Comparison of ENCODE assay signal across 13 mouse cellular contexts in the genomic region with DNA sequence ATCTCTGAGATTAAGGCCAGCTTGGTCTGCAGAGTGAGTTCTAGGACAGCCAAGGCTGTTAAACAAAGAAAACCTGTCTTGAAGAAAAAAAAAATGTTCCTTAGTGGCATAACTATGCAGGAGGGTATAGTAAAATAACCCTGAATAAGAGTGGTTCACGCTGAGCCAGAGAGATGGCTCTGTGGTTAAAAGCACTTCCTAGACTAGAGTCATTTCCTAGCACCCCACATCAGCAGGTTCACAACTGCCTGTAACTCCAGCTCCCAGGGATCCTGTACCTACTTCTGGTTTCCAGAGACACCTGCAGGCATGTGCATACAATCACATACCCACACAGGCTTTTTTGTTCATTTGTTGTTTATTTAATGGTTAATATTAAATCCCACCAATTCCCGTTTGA. TPM values are rescaled to one million over a fixed set of nuclear protein-coding genes. Genes with fewer than 3 reads are reported as not detected.
DNase-seq lines count a peak whose midpoint lies in the region; ATAC-seq and TF ChIP-seq lines count a peak whose summit lies in the region.
"Had no signal": no experiment of that assay in that cellular context is flagged by ENCODE, and none has a peak within 500 bp of the region (broad histone marks: within the 10 kb centered on the region; RNA-seq: fewer than 3 reads in every experiment).

No protein-coding gene starts in this region.

- no peak for TF ChIP-seq POLR2A in liver, adult 2 months (IDR thresholded peaks at IDR 0.05; ENCODE audit: extremely low read depth, insufficient read depth, low read length)

- no peak overlapping the region for H3K4me3 ChIP-seq in liver, adult 2 months (ENCODE audit: insufficient read depth, low read depth, low read length)
- no peak overlapping the region for H3K4me3 ChIP-seq in liver, embryonic 11.5 days (ENCODE audit: low read depth, low read length)
- H3K4me3 ChIP-seq in embryonic facial prominence, embryonic 13.5 days, result 0 out of 2 replicates have a peak overlapping the region, but pooled peaks have one; percentile 0
- no peak overlapping the region for H3K4me3 ChIP-seq in hindbrain, postnatal 0 days (ENCODE audit: low read length)
- H3K4me3 ChIP-seq in neural tube, embryonic 14.5 days (ENCODE audit: low read depth, low read length), result no peak overlapping the region

- H3K36me3 ChIP-seq in liver, adult 2 months (ENCODE audit: control insufficient read depth, insufficient read depth, low read length), result no peaks in the 10 kb centered on the region
- no peaks in the 10 kb centered on the region for H3K36me3 ChIP-seq in liver, embryonic 11.5 days (ENCODE audit: control insufficient read depth, insufficient read depth, low read length)
- peaks cover 3% of the 10 kb centered on the region; the same call in 1 of the 2 replicates for H3K36me3 ChIP-seq in embryonic facial prominence, embryonic 13.5 days
- no peaks in the 10 kb centered on the region for H3K36me3 ChIP-seq in hindbrain, postnatal 0 days (ENCODE audit: insufficient read depth, low read length)
- H3K36me3 ChIP-seq in neural tube, embryonic 14.5 days (ENCODE audit: control insufficient read depth, insufficient read depth, low read length), result no peaks in the 10 kb centered on the region

- H3K27ac ChIP-seq in liver, adult 2 months (replicated peaks; ENCODE audit: insufficient read depth, low read depth, low read length), result no peak overlapping the region
- H3K27ac ChIP-seq in liver, embryonic 11.5 days (ENCODE audit: low read depth, low read length), result no peak overlapping the region
- no peak overlapping the region for H3K27ac ChIP-seq in embryonic facial prominence, embryonic 13.5 days
- no peak overlapping the region for H3K27ac ChIP-seq in hindbrain, postnatal 0 days
- H3K27ac ChIP-seq in neural tube, embryonic 14.5 days (ENCODE audit: low read depth, low read length), result no peak overlapping the region

- no peak overlapping the region for H3K4me2 ChIP-seq in liver, embryonic 11.5 days
- H3K4me2 ChIP-seq in embryonic facial prominence, embryonic 13.5 days, result peak overlapping the region; percentile 28; the same call in 1 of the 2 replicates
- peak overlapping the region; percentile 79; the same call in 1 of the 2 replicates for H3K4me2 ChIP-seq in hindbrain, postnatal 0 days (ENCODE audit: low read depth, low read length)
- peak overlapping the region; percentile 16; the same call in 1 of the 2 replicates for H3K4me2 ChIP-seq in neural tube, embryonic 14.5 days (ENCODE audit: low read depth, low read length)

- no peak for TF ChIP-seq CTCF in liver, adult 2 months (IDR thresholded peaks at IDR 0.05; ENCODE audit: low read depth, low read length)
- TF ChIP-seq CTCF in hindbrain, postnatal 0 days (IDR thresholded peaks at IDR 0.05; ENCODE audit: low read depth), result no peak

- no peak for ATAC-seq in liver, embryonic 11.5 days (replicated peaks; ENCODE audit: low FRiP score)
- no peak for ATAC-seq in embryonic facial prominence, embryonic 13.5 days (ENCODE audit: insufficient number of reproducible peaks, insufficient read depth, low FRiP score, low TSS enrichment, low read depth)
- ATAC-seq in hindbrain, postnatal 0 days, result no peak
- no peak for ATAC-seq in neural tube, embryonic 14.5 days (ENCODE audit: low read depth)

- H3K79me2 ChIP-seq in liver, adult 2 months (ENCODE audit: control insufficient read depth, insufficient read depth, low read length), result no peaks in the 10 kb centered on the region

- peak; percentile 75 for DNase-seq in liver, adult 2 months (ENCODE audit: extremely low read depth, low read depth, low spot score)
- no peak for DNase-seq in liver, embryonic 11.5 days (ENCODE audit: low spot score)
- no peak for DNase-seq in hindbrain, postnatal 0 days (ENCODE audit: low spot score)
- DNase-seq in ovary, postnatal 14 days (ENCODE audit: low spot score), result no peak
- no peak for DNase-seq in kidney, adult 8-10 months
- DNase-seq: adrenal gland, adult 8-10 months; cerebellum, adult 18-20 months; kidney, adult 2 months; layer of hippocampus, postnatal 36 days; lung, adult 2 months had no signal

- no peak overlapping the region for H3K9ac ChIP-seq in liver, adult 2 months (ENCODE audit: low read depth, low read length)
- no peak overlapping the region for H3K9ac ChIP-seq in liver, embryonic 11.5 days (ENCODE audit: low read depth, low read length)
- no peak overlapping the region for H3K9ac ChIP-seq in embryonic facial prominence, embryonic 13.5 days
- H3K9ac ChIP-seq in hindbrain, postnatal 0 days (replicated peaks; ENCODE audit: low read length), result no peak overlapping the region
- H3K9ac ChIP-seq in neural tube, embryonic 14.5 days (replicated peaks; ENCODE audit: low read depth, low read length), result peak overlapping the region; percentile 32; the same call in 1 of the 2 replicates

- WGBS in liver, adult 2 months, result 12% methylated on average over 2 of the region's 2 CpGs
- 42% methylated on average over 2 of the region's 2 CpGs for WGBS in liver, embryonic 11.5 days
- WGBS in embryonic facial prominence, embryonic 13.5 days, result 61% methylated on average over 2 of the region's 2 CpGs
- WGBS in hindbrain, postnatal 0 days, result 63% methylated on average over 2 of the region's 2 CpGs
- 55% methylated on average over 2 of the region's 2 CpGs for WGBS in neural tube, embryonic 14.5 days

- peaks cover 7% of the 10 kb centered on the region; the same call in 1 of the 2 replicates for H3K4me1 ChIP-seq in liver, adult 2 months (ENCODE audit: control insufficient read depth, insufficient read depth, low read length)
- peaks cover 10% of the 10 kb centered on the region; the same call in 1 of the 2 replicates for H3K4me1 ChIP-seq in liver, embryonic 11.5 days (replicated peaks; ENCODE audit: control insufficient read depth, insufficient read depth, low read length)
- H3K4me1 ChIP-seq in embryonic facial prominence, embryonic 13.5 days, result peaks cover 24% of the 10 kb centered on the region
- peaks cover 5% of the 10 kb centered on the region; the same call in 1 of the 2 replicates for H3K4me1 ChIP-seq in hindbrain, postnatal 0 days (ENCODE audit: insufficient read depth, low read length)
- peaks cover 16% of the 10 kb centered on the region for H3K4me1 ChIP-seq in neural tube, embryonic 14.5 days (ENCODE audit: control insufficient read depth, insufficient read depth, low read length)

- no peaks in the 10 kb centered on the region for H3K27me3 ChIP-seq in liver, adult 2 months (ENCODE audit: control insufficient read depth, insufficient read depth, low read length)
- H3K27me3 ChIP-seq in liver, embryonic 11.5 days (replicated peaks; ENCODE audit: control insufficient read depth, insufficient read depth, low read length), result no peaks in the 10 kb centered on the region
- H3K27me3 ChIP-seq in embryonic facial prominence, embryonic 13.5 days, result no peaks in the 10 kb centered on the region
- H3K27me3 ChIP-seq in hindbrain, postnatal 0 days (ENCODE audit: insufficient read depth, low read length), result no peaks in the 10 kb centered on the region
- no peaks in the 10 kb centered on the region for H3K27me3 ChIP-seq in neural tube, embryonic 14.5 days (ENCODE audit: control insufficient read depth, insufficient read depth, low read length)

- H3K9me3 ChIP-seq in liver, embryonic 11.5 days (ENCODE audit: control insufficient read depth, low read length), result no peaks in the 10 kb centered on the region
- no peaks in the 10 kb centered on the region for H3K9me3 ChIP-seq in embryonic facial prominence, embryonic 13.5 days
- H3K9me3 ChIP-seq in hindbrain, postnatal 0 days (ENCODE audit: low read length), result no peaks in the 10 kb centered on the region
- H3K9me3 ChIP-seq in neural tube, embryonic 14.5 days (ENCODE audit: control insufficient read depth, low read length), result no peaks in the 10 kb centered on the region
- H3K9me3 ChIP-seq: G1E had no signal

RNA-seq across cellular contexts. Expression of gene Cdkl3, which starts 1.6 kb away (rescaled TPM):
- total RNA-seq in liver, adult 2 months (2014; rRNA removed), result 0.20 and 1.7 TPM in 2 replicates
- 0.05 and 0.11 TPM in 2 replicates for polyA plus RNA-seq in liver, adult 2 months (2012; rRNA removed)
- 3.4 and 3.8 TPM in 2 replicates for polyA plus RNA-seq in liver, embryonic 11.5 days (2014; fragmentation: Nextera tagmentation; extraction: Ambion mirVana)
- 13.4 and 13.9 TPM in 2 replicates for polyA plus RNA-seq in embryonic facial prominence, embryonic 13.5 days (2015; fragmentation: Nextera tagmentation; extraction: Ambion mirVana)
- 12.7 and 16.0 TPM in 2 replicates for total RNA-seq in hindbrain, postnatal 0 days (2014; rRNA removed)
- polyA plus RNA-seq in hindbrain, postnatal 0 days (2015; fragmentation: Nextera tagmentation; extraction: Ambion mirVana), result 34.9 and 37.6 TPM in 2 replicates
- 29.5 TPM in 2 replicates for polyA plus RNA-seq in neural tube, embryonic 14.5 days (2014; fragmentation: Nextera tagmentation; extraction: Ambion mirVana)

RNA-seq across cellular contexts. Expression of gene Ube2b, which starts 5.0 kb away (rescaled TPM):
- 107 and 110 TPM in 2 replicates for total RNA-seq in liver, adult 2 months (2014; rRNA removed)
- 36.4 and 50.2 TPM in 2 replicates for polyA plus RNA-seq in liver, adult 2 months (2012; rRNA removed)
- polyA plus RNA-seq in liver, embryonic 11.5 days (2014; fragmentation: Nextera tagmentation; extraction: Ambion mirVana), result 84.9 and 88.5 TPM in 2 replicates
- 233 and 245 TPM in 2 replicates for polyA plus RNA-seq in embryonic facial prominence, embryonic 13.5 days (2015; fragmentation: Nextera tagmentation; extraction: Ambion mirVana)
- total RNA-seq in hindbrain, postnatal 0 days (2014; rRNA removed), result 123 and 125 TPM in 2 replicates
- 230 and 236 TPM in 2 replicates for polyA plus RNA-seq in hindbrain, postnatal 0 days (2015; fragmentation: Nextera tagmentation; extraction: Ambion mirVana)
- 165 and 171 TPM in 2 replicates for polyA plus RNA-seq in neural tube, embryonic 14.5 days (2014; fragmentation: Nextera tagmentation; extraction: Ambion mirVana)

RNA-seq across cellular contexts. Expression of gene Cdkn2aipnl, which starts 38.1 kb away (rescaled TPM):
- total RNA-seq in liver, adult 2 months (2014; rRNA removed), result 11.5 and 12.6 TPM in 2 replicates
- polyA plus RNA-seq in liver, adult 2 months (2012; rRNA removed), result 7.5 and 9.4 TPM in 2 replicates
- polyA plus RNA-seq in liver, embryonic 11.5 days (2014; fragmentation: Nextera tagmentation; extraction: Ambion mirVana), result 114 and 125 TPM in 2 replicates
- 98.8 and 104 TPM in 2 replicates for polyA plus RNA-seq in embryonic facial prominence, embryonic 13.5 days (2015; fragmentation: Nextera tagmentation; extraction: Ambion mirVana)
- total RNA-seq in hindbrain, postnatal 0 days (2014; rRNA removed), result 84.6 and 87.8 TPM in 2 replicates
- 99.5 and 104 TPM in 2 replicates for polyA plus RNA-seq in hindbrain, postnatal 0 days (2015; fragmentation: Nextera tagmentation; extraction: Ambion mirVana)
- polyA plus RNA-seq in neural tube, embryonic 14.5 days (2014; fragmentation: Nextera tagmentation; extraction: Ambion mirVana), result 128 and 131 TPM in 2 replicates
